Mouse (Mus musculus): ENCODE data around the gene Cpn1.
A peak's percentile ranks its signal among the peaks of the same experiment; 100 is the strongest.

The Cpn1 gene

GRCm38 (mm10) chr19:43938355-43938754 lies 48.0 kb downstream of the Cpn1 start:
- no peak for DNase-seq

- DNase-seq = no peak
Measured at GRCm38 (mm10) chr19:43930926-43931325, 55.4 kb downstream of the Cpn1 start.

GRCm38 (mm10) chr19:43930366-43930765 lies 56.0 kb downstream of the Cpn1 start:
- DNase-seq = no peak

GRCm38 (mm10) chr19:43929869-43930268 lies 56.5 kb downstream of the Cpn1 start:
- no peak for DNase-seq

- DNase-seq = no peak
Measured at GRCm38 (mm10) chr19:43927967-43928366, 58.4 kb downstream of the Cpn1 start.

- no peak for DNase-seq
Measured at GRCm38 (mm10) chr19:43927057-43927456, 59.3 kb downstream of the Cpn1 start.

GRCm38 (mm10) chr19:43926141-43926987 lies 60.0 kb downstream of the Cpn1 start:
- no peak for DNase-seq

GRCm38 (mm10) chr19:43924361-43924760 lies 62.0 kb downstream of the Cpn1 start:
- DNase-seq = peak in 1 of 2 experiments; percentile 7

- DNase-seq = peak; percentile 29 to 32
Measured at GRCm38 (mm10) chr19:43922963-43923362, 63.4 kb downstream of the Cpn1 start.

- no peak for DNase-seq
Measured at GRCm38 (mm10) chr19:43921410-43921809, 64.9 kb downstream of the Cpn1 start.

GRCm38 (mm10) chr19:43920453-43921300 lies 65.7 kb downstream of the Cpn1 start:
- DNase-seq = no peak

GRCm38 (mm10) chr19:43919841-43920240 lies 66.5 kb downstream of the Cpn1 start:
- no peak for DNase-seq

GRCm38 (mm10) chr19:43918834-43919233 lies 67.5 kb downstream of the Cpn1 start:
- no peak for DNase-seq

GRCm38 (mm10) chr19:43917763-43918162 lies 68.6 kb downstream of the Cpn1 start:
- no peak for DNase-seq

GRCm38 (mm10) chr19:43917406-43917691 lies 69.0 kb downstream of the Cpn1 start:
- DNase-seq = no peak

- peak in 1 of 2 experiments; percentile 7 for DNase-seq
Measured at GRCm38 (mm10) chr19:43916586-43917405, 69.6 kb downstream of the Cpn1 start.

GRCm38 (mm10) chr19:43915431-43915830 lies 70.9 kb downstream of the Cpn1 start:
- DNase-seq = no peak

GRCm38 (mm10) chr19:43914986-43915385 lies 71.4 kb downstream of the Cpn1 start:
- DNase-seq = no peak

- DNase-seq = peak in 1 of 2 experiments; percentile 13
Measured at GRCm38 (mm10) chr19:43912775-43913486, 73.4 kb downstream of the Cpn1 start.

- DNase-seq = no peak
Measured at GRCm38 (mm10) chr19:43906492-43906891, 79.9 kb downstream of the Cpn1 start.

Data from B cell, adult 2 months (primary cell).